Mouse (Mus musculus) heart, embryonic 11.5 days (tissue): ENCODE data around the gene Nhsl1. TPM values are rescaled to one million over a fixed set of nuclear protein-coding genes. Genes with fewer than 3 reads are reported as not detected.

ENCODE experiments used
- ATAC-seq: fragments of 200-750 bp; cut with Nextera tagmentation; replicated peaks from 2 replicates; pipeline ENCODE4 v1.8.0; 2017; ENCODE audit warnings: moderate library complexity; ENCODE audit not compliant: insufficient number of reproducible peaks, low FRiP score, low TSS enrichment
- H3K27ac ChIP-seq: fragments of 300-500 bp; sonication (generic); 2 replicates; pipeline ENCODE4 v1.5.1; 2014; ENCODE audit warnings: mild to moderate bottlenecking, low read depth, low read length
- H3K27me3 ChIP-seq: fragments of 300-500 bp; sonication (generic); 2 replicates; pipeline ENCODE4 v1.6.1; 2014; ENCODE audit warnings: mild to moderate bottlenecking, low read length, mixed read lengths; ENCODE audit not compliant: control insufficient read depth, insufficient read depth
- H3K36me3 ChIP-seq: fragments of 300-500 bp; sonication (generic); 2 replicates; pipeline ENCODE4 v1.6.1; 2014; ENCODE audit warnings: mild to moderate bottlenecking, low read length, moderate library complexity, mixed read lengths; ENCODE audit not compliant: control insufficient read depth, insufficient read depth
- H3K4me1 ChIP-seq: fragments of 300-500 bp; sonication (generic); 2 replicates; pipeline ENCODE4 v1.6.1; 2014; ENCODE audit warnings: low read length; ENCODE audit not compliant: control insufficient read depth, insufficient read depth
- H3K4me2 ChIP-seq: fragments of 300-500 bp; sonication (generic); 2 replicates; pipeline ENCODE4 v1.6.1; 2014; ENCODE audit warnings: mild to moderate bottlenecking, moderate library complexity
- H3K4me3 ChIP-seq: fragments of 300-500 bp; sonication (generic); 2 replicates; pipeline ENCODE4 v1.5.1; 2014; ENCODE audit warnings: low read depth, low read length
- H3K9ac ChIP-seq: fragments of 300-500 bp; sonication (generic); 2 replicates; pipeline ENCODE4 v1.6.1; 2014; ENCODE audit warnings: mild to moderate bottlenecking, low read depth, low read length, moderate library complexity
- H3K9me3 ChIP-seq: fragments of 300-500 bp; sonication (generic); replicated peaks from 2 replicates; pipeline ENCODE4 v1.6.1; 2016; ENCODE audit warnings: low read length; ENCODE audit not compliant: control insufficient read depth
- WGBS: fragments of 180-500 bp; shearing (Covaris S2); extraction: QIAGEN DNeasy Blood & Tissue Kit; methylation state at CpG from one replicate; pipeline ENCODE4 v1.1.7; 2014; ENCODE audit not compliant: insufficient replicate concordance; 5-methylcytosine and 5-hydroxymethylcytosine counted together
- polyA plus RNA-seq: library from polyadenylated mRNA; unstranded; fragments of >200 nt; fragmentation: Nextera tagmentation; extraction: Ambion mirVana; gene quantifications from 2 replicates; pipeline ENCODE4 v1.2.1, GENCODE M21; 2014

Nhsl1 gene
- polyA plus RNA-seq, 1 experiment from 2014 or later: 13.6 TPM

DNA sequence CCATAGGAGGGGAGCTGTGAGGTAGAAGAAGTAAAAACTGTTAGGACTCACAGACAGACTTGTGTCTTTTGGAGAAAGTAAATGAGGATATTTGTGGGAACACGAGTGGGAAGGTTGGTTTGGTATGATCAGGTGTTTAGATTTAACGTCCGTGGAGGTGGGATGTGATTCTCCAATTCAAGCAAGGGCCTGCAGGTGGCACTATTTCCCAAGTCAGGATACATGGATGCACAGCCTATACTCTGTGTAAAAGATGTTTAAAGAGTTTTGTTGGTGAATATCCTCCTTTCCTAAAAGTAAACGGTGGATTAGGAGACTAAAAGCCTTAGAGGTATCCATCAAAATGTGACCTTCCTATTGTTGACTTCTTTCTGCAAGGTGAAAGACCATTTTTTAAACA, 244.2 kb downstream of the Nhsl1 start:
- Histone ChIP-seq H3K27me3 (no peaks in the 10 kb centered on the region), H3K4me3 (no peak overlapping the region), H3K9ac (no peak overlapping the region), H3K4me1 (no peaks in the 10 kb centered on the region), H3K27ac (no peak overlapping the region), H3K9me3 (no peaks in the 10 kb centered on the region), H3K36me3 (no peaks in the 10 kb centered on the region), H3K4me2 (no peak overlapping the region)
- ATAC-seq: no peak
- WGBS: 4% methylated on average over 4 of the region's 4 CpGs

DNA sequence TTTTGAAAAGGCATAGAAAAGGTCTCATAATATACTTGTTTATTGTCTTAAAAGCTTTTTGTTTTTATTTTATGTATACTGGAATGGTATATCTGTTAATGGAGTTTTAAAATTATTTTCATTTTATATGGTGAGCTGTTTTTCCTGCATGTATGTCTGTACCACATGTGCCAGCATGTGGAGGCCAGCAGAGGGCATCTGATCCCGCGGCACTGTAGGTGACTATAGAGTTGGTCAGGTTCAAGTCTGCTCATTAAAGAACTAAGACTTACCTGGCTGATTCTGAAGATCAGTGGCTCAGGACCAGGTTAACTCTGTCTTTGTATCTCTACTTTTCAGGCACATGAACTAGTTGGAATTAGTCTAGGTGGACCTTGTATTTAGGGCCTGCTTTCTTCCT, 253.8 kb downstream of the Nhsl1 start:
- Histone ChIP-seq H3K4me3 (no peak overlapping the region), H3K9ac (no peak overlapping the region), H3K27ac (no peak overlapping the region), H3K4me2 (no peak overlapping the region), H3K27me3 (no peaks in the 10 kb centered on the region), H3K36me3 (no peaks in the 10 kb centered on the region), H3K4me1 (no peaks in the 10 kb centered on the region), H3K9me3 (no peaks in the 10 kb centered on the region)
- WGBS: 55% methylated on average over 2 of the region's 2 CpGs
- no peak for ATAC-seq

Other genes starting within 250 kb of the Nhsl1 start
- gene Ect2l, start 108.1 kb upstream of the Nhsl1 start, polyA plus RNA-seq: 0.44 TPM in 1 of 2 replicates, not detected in the other
- 8.9 and 10.0 TPM in 2 replicates for gene Ccdc28a, start 84.0 kb upstream of the Nhsl1 start, polyA plus RNA-seq
- 19.9 and 21.5 TPM in 2 replicates for gene Hebp2, start 227.1 kb downstream of the Nhsl1 start, polyA plus RNA-seq